Mouse (Mus musculus): ENCODE data around the gene Cracr2a. TPM values are rescaled to one million over a fixed set of nuclear protein-coding genes. Genes with fewer than 3 reads are reported as not detected.

Gene Cracr2a
- polyA plus RNA-seq, 1 experiment, result 12.7 TPM

- Histone ChIP-seq H3K4me1 (ENCODE audit: control insufficient read depth, insufficient read depth, low read length) (no peaks in the 10 kb centered on the region), H3K4me3 (replicated peaks; ENCODE audit: extremely low read depth, low read depth, low read length) (no peak overlapping the region)
- WGBS, result 54% methylated on average over 11 of the region's 11 CpGs
- TF ChIP-seq POLR2A (IDR thresholded peaks at IDR 0.05; ENCODE audit: borderline replicate concordance, extremely low read depth, low read depth, low read length) (no peak), CTCF (IDR thresholded peaks at IDR 0.05; ENCODE audit: insufficient read depth, low read length) (no peak)
- no peak for DNase-seq
Observed at GRCm38 (mm10) chr6:127701036-127701783, 140.1 kb downstream of the Cracr2a start.

GRCm38 (mm10) chr6:127708218-127708628 is 147.1 kb downstream of the Cracr2a start:
- Histone ChIP-seq H3K4me3 (replicated peaks; ENCODE audit: extremely low read depth, low read depth, low read length) (no peak overlapping the region), H3K4me1 (ENCODE audit: control insufficient read depth, insufficient read depth, low read length) (no peaks in the 10 kb centered on the region)
- DNase-seq, result no peak
- no peak for TF ChIP-seq CTCF (IDR thresholded peaks at IDR 0.05; ENCODE audit: insufficient read depth, low read length)
- TF ChIP-seq POLR2A (IDR thresholded peaks at IDR 0.05; ENCODE audit: borderline replicate concordance, extremely low read depth, low read depth, low read length), result no peak
- WGBS, result 50% methylated on average over 1 of the region's 1 CpGs

- Histone ChIP-seq H3K4me1 (ENCODE audit: control insufficient read depth, insufficient read depth, low read length) (no peaks in the 10 kb centered on the region), H3K4me3 (replicated peaks; ENCODE audit: extremely low read depth, low read depth, low read length) (no peak overlapping the region)
- no peak for DNase-seq
- TF ChIP-seq CTCF (IDR thresholded peaks at IDR 0.05; ENCODE audit: insufficient read depth, low read length) (no peak), POLR2A (IDR thresholded peaks at IDR 0.05; ENCODE audit: borderline replicate concordance, extremely low read depth, low read depth, low read length) (no peak)
- 56% methylated on average over 5 of the region's 5 CpGs for WGBS
Observed at GRCm38 (mm10) chr6:127714906-127715305, 153.8 kb downstream of the Cracr2a start.

- Histone ChIP-seq H3K4me1 (ENCODE audit: control insufficient read depth, insufficient read depth, low read length) (no peaks in the 10 kb centered on the region), H3K4me3 (replicated peaks; ENCODE audit: extremely low read depth, low read depth, low read length) (no peak overlapping the region)
- DNase-seq, result no peak
- TF ChIP-seq CTCF (IDR thresholded peaks at IDR 0.05; ENCODE audit: insufficient read depth, low read length), result no peak
- no peak for TF ChIP-seq POLR2A (IDR thresholded peaks at IDR 0.05; ENCODE audit: borderline replicate concordance, extremely low read depth, low read depth, low read length)
- 53% methylated on average over 5 of the region's 5 CpGs for WGBS
Observed at GRCm38 (mm10) chr6:127715428-127715827, 154.3 kb downstream of the Cracr2a start.

GRCm38 (mm10) chr6:127717239-127718137 is 156.3 kb downstream of the Cracr2a start:
- DNase-seq, result no peak
- Histone ChIP-seq H3K4me3 (replicated peaks; ENCODE audit: extremely low read depth, low read depth, low read length) (no peak overlapping the region), H3K4me1 (ENCODE audit: control insufficient read depth, insufficient read depth, low read length) (no peaks in the 10 kb centered on the region)
- TF ChIP-seq POLR2A (IDR thresholded peaks at IDR 0.05; ENCODE audit: borderline replicate concordance, extremely low read depth, low read depth, low read length) (no peak), CTCF (IDR thresholded peaks at IDR 0.05; ENCODE audit: insufficient read depth, low read length) (no peak)
- WGBS, result 58% methylated on average over 21 of the region's 21 CpGs

DNA sequence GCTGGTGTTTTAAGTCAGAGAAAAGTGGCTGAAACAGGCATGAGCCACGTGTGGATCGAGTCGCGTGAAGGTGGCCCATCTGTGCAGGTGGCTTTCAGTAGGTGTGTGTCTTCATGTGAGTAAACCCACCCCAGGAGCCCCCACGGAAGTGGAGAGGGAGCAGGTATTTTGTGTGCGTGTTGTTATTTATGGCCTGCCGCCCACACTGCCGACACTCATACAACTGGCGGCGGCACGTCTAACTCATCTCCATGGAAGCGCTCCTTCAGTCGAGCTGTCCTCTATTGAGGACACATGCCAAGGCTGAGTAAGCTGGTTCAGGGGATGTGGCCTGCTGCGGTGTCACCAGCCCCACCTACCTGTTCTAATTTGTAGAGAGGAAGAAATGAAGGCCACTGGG is 158.7 kb downstream of the Cracr2a start:
- Histone ChIP-seq H3K4me3 (replicated peaks; ENCODE audit: extremely low read depth, low read depth, low read length) (no peak overlapping the region), H3K4me1 (ENCODE audit: control insufficient read depth, insufficient read depth, low read length) (no peaks in the 10 kb centered on the region)
- 86% methylated on average over 14 of the region's 14 CpGs for WGBS
- no peak for TF ChIP-seq POLR2A (IDR thresholded peaks at IDR 0.05; ENCODE audit: borderline replicate concordance, extremely low read depth, low read depth, low read length)
- no peak for TF ChIP-seq CTCF (IDR thresholded peaks at IDR 0.05; ENCODE audit: insufficient read depth, low read length)
- DNase-seq, result no peak

GRCm38 (mm10) chr6:127723126-127723525 is 162.0 kb downstream of the Cracr2a start:
- WGBS, result 62% methylated on average over 8 of the region's 8 CpGs

More at GRCm38 (mm10) chr6:127723126-127723525, 162.0 kb downstream of the Cracr2a start:
- no peak for DNase-seq
- no peak for TF ChIP-seq POLR2A (IDR thresholded peaks at IDR 0.05; ENCODE audit: borderline replicate concordance, extremely low read depth, low read depth, low read length)
- no peak for TF ChIP-seq CTCF (IDR thresholded peaks at IDR 0.05; ENCODE audit: insufficient read depth, low read length)
- Histone ChIP-seq H3K4me1 (ENCODE audit: control insufficient read depth, insufficient read depth, low read length) (no peaks in the 10 kb centered on the region), H3K4me3 (replicated peaks; ENCODE audit: extremely low read depth, low read depth, low read length) (no peak overlapping the region)

Other genes starting within 250 kb of the Cracr2a start
- 6.5 and 10.2 TPM in 2 replicates for gene Parp11, start 114.5 kb upstream of the Cracr2a start, polyA plus RNA-seq (2012; rRNA removed)
- 2.1 and 4.9 TPM in 2 replicates for gene Prmt8, start 208.1 kb downstream of the Cracr2a start, polyA plus RNA-seq (2012; rRNA removed)

Data from lung, adult 2 months (tissue).